Mouse (Mus musculus): ENCODE data around the gene Osbpl3. TPM values are rescaled to one million over a fixed set of nuclear protein-coding genes. Genes with fewer than 3 reads are reported as not detected.

Gene Osbpl3
- polyA plus RNA-seq, 1 experiment = 18.0 TPM

DNA sequence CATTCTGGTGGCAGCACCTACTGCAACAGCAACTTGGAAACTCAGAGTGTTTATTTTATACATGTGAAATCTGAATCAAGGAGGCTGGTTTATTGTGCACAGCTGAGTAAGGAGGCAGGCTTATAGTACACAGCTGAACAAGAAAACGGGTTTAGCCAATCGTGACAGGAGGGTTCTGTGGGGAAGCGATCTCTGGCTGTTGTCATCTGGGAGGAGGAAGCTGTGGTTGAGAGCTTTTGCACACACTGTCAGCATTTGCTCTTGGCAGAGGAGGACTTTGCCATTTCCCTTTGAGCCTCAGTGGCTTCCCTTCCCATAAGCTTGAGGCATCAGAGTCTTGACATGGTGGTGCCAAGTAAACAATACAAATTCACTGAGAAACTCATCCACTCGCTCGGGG lies 203.3 kb downstream of the Osbpl3 start:
- H3K27ac ChIP-seq (ENCODE audit: insufficient read depth, low read length) = no peak overlapping the region
- H3K4me3 ChIP-seq (ENCODE audit: insufficient read depth, low read length) = no peak overlapping the region
- TF ChIP-seq POLR2A (IDR thresholded peaks at IDR 0.05; ENCODE audit: low read depth, low read length) = no peak
- H3K4me1 ChIP-seq (ENCODE audit: control insufficient read depth, insufficient read depth, low read length) = peaks cover 4% of the 10 kb centered on the region; the same call in 1 of the 2 replicates

- Histone ChIP-seq H3K4me1 (ENCODE audit: control insufficient read depth, insufficient read depth, low read length) (no peaks in the 10 kb centered on the region), H3K27ac (ENCODE audit: insufficient read depth, low read length) (no peak overlapping the region), H3K4me3 (ENCODE audit: insufficient read depth, low read length) (no peak overlapping the region)
- TF ChIP-seq CTCF (IDR thresholded peaks at IDR 0.05; ENCODE audit: borderline replicate concordance, insufficient read depth, low read length) = no peak
- TF ChIP-seq POLR2A (IDR thresholded peaks at IDR 0.05; ENCODE audit: low read depth, low read length) = no peak
Observed at GRCm38 (mm10) chr6:50247791-50248190, 208.2 kb downstream of the Osbpl3 start.

- Histone ChIP-seq H3K4me1 (ENCODE audit: control insufficient read depth, insufficient read depth, low read length) (no peaks in the 10 kb centered on the region), H3K27ac (ENCODE audit: insufficient read depth, low read length) (no peak overlapping the region), H3K4me3 (ENCODE audit: insufficient read depth, low read length) (no peak overlapping the region)
- TF ChIP-seq POLR2A (IDR thresholded peaks at IDR 0.05; ENCODE audit: low read depth, low read length) = no peak
Observed at GRCm38 (mm10) chr6:50247356-50247755, 208.6 kb downstream of the Osbpl3 start.

GRCm38 (mm10) chr6:50244967-50245366 lies 211.0 kb downstream of the Osbpl3 start:
- no peaks in the 10 kb centered on the region for H3K4me1 ChIP-seq (ENCODE audit: control insufficient read depth, insufficient read depth, low read length)
- no peak overlapping the region for H3K4me3 ChIP-seq (ENCODE audit: insufficient read depth, low read length)

DNA sequence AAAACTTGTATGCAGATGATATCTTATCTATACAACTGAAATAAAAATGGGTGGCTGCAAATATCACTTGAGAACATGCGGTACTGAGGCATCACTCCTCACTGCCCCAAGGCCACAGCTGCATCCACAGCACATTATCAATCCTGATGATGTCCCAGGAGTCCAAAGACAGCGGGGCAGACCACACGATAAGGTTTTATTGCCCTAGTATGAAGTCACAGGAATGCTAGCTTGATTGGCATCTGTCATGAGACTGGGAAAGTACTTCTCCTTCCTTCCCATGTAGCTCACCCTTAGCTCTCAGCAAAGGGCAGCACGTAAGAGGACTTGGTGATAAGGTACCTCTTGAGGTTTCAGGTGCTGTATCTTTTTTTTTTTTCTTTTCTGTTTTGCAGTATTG lies 211.9 kb downstream of the Osbpl3 start:
- Histone ChIP-seq H3K4me3 (ENCODE audit: insufficient read depth, low read length) (no peak overlapping the region), H3K27ac (ENCODE audit: insufficient read depth, low read length) (no peak overlapping the region), H3K4me1 (ENCODE audit: control insufficient read depth, insufficient read depth, low read length) (no peaks in the 10 kb centered on the region)
- TF ChIP-seq POLR2A (IDR thresholded peaks at IDR 0.05; ENCODE audit: low read depth, low read length) = no peak
- no peak for TF ChIP-seq CTCF (IDR thresholded peaks at IDR 0.05; ENCODE audit: borderline replicate concordance, insufficient read depth, low read length)

More at GRCm38 (mm10) chr6:50244967-50245366, 211.0 kb downstream of the Osbpl3 start:
- TF ChIP-seq CTCF (IDR thresholded peaks at IDR 0.05; ENCODE audit: borderline replicate concordance, insufficient read depth, low read length) (no peak), POLR2A (IDR thresholded peaks at IDR 0.05; ENCODE audit: low read depth, low read length) (no peak)
- H3K27ac ChIP-seq (ENCODE audit: insufficient read depth, low read length) = no peak overlapping the region

Other genes with a start within 250 kb of the Osbpl3 start
- 4.6 and 4.7 TPM in 2 replicates for gene Gsdme, start 192.3 kb downstream of the Osbpl3 start, polyA plus RNA-seq (2011; ENCODE audit: insufficient read length, low read depth, missing spikeins)
- 11.0 and 16.8 TPM in 2 replicates for gene Cycs, start 110.3 kb upstream of the Osbpl3 start, polyA plus RNA-seq (2011; ENCODE audit: insufficient read length, low read depth, missing spikeins)
- not detected in 2 replicates for gene 4921507P07Rik, start 140.4 kb upstream of the Osbpl3 start, polyA plus RNA-seq (2011; ENCODE audit: insufficient read length, low read depth, missing spikeins)
- not detected in 2 replicates for gene Npvf, start 198.2 kb upstream of the Osbpl3 start, polyA plus RNA-seq (2011; ENCODE audit: insufficient read length, low read depth, missing spikeins)

All from embryonic fibroblast, embryonic 13.5 days (primary cell).